Mouse (Mus musculus) MEL (cell line): Measurements from ENCODE around the gene Tspoap1.

Source experiments
- CHD2 ChIP-seq: IDR thresholded peaks from 2 replicates; pipeline ENCODE4 v1.6.1; 2011; ENCODE audit warnings: low read length, improper control_type of control experiment
- CTCF ChIP-seq, 3 experiments: IDR thresholded peaks in 2 of 3; conservative IDR thresholded peaks in 1 of 3; 2 replicates each; pipeline ENCODE4 v1.5.1; 2011 to 2012; ENCODE audit warnings: low read length in 3 of 3, low read depth in 2 of 3, mild to moderate bottlenecking in 2 of 3, improper control_type of control experiment in 1 of 3, inconsistent platforms in 1 of 3, mixed read lengths in 1 of 3, moderate library complexity in 1 of 3; ENCODE audit not compliant: control insufficient read depth in 1 of 3, insufficient read depth in 1 of 3, poor library complexity in 1 of 3, severe bottlenecking in 1 of 3
- EP300 ChIP-seq, 2 experiments: IDR thresholded peaks; 2 replicates each; pipeline ENCODE4 v1.6.1; 2011; ENCODE audit warnings: improper control_type of control experiment in 2 of 2, low read length in 2 of 2, low read depth in 1 of 2, mild to moderate bottlenecking in 1 of 2
- GATA1 ChIP-seq: IDR thresholded peaks from 2 replicates; pipeline ENCODE4 v1.6.1; 2011; ENCODE audit warnings: low read depth, low read length, improper control_type of control experiment
- JUND ChIP-seq: IDR thresholded peaks from 2 replicates; pipeline ENCODE4 v1.6.1; 2011; ENCODE audit warnings: low read depth, mild to moderate bottlenecking, improper control_type of control experiment, low read length
- MAX ChIP-seq: IDR thresholded peaks from 2 replicates; pipeline ENCODE4 v1.6.1; 2011; ENCODE audit warnings: low read length, improper control_type of control experiment
- MAZ ChIP-seq: IDR thresholded peaks from 2 replicates; pipeline ENCODE4 v1.6.1; 2012; ENCODE audit warnings: low read depth, mild to moderate bottlenecking, inconsistent platforms, low read length, improper control_type of control experiment
- MEF2A ChIP-seq: IDR thresholded peaks from 2 replicates; pipeline ENCODE4 v1.6.1; 2014; ENCODE audit warnings: low read depth, mild to moderate bottlenecking, inconsistent platforms, low read length, improper control_type of control experiment; ENCODE audit not compliant: poor library complexity, insufficient replicate concordance, severe bottlenecking; ENCODE audit errors: extremely low read depth
- POLR2A ChIP-seq, 2 experiments: IDR thresholded peaks; 2 replicates each; pipeline ENCODE4 v1.6.1; 2011 to 2012; ENCODE audit warnings: low read length in 2 of 2, mild to moderate bottlenecking in 2 of 2, control low read depth in 1 of 2, improper control_type of control experiment in 1 of 2, low read depth in 1 of 2, moderate library complexity in 1 of 2; ENCODE audit not compliant: control insufficient read depth in 1 of 2, insufficient read depth in 1 of 2, poor library complexity in 1 of 2
- POLR2AphosphoS5 ChIP-seq: IDR thresholded peaks from 2 replicates; pipeline ENCODE4 v1.6.1; 2012; ENCODE audit warnings: low read depth, borderline replicate concordance, mild to moderate bottlenecking, inconsistent platforms, low read length, moderate library complexity, mixed read lengths
- USF1 ChIP-seq: IDR thresholded peaks from 2 replicates; pipeline ENCODE4 v1.6.1; 2014; ENCODE audit warnings: low read depth, mild to moderate bottlenecking, inconsistent platforms, low read length, improper control_type of control experiment, moderate library complexity
- ZKSCAN1 ChIP-seq: IDR thresholded peaks from 2 replicates; pipeline ENCODE4 v1.6.1; 2012; ENCODE audit warnings: low read depth, mild to moderate bottlenecking, inconsistent platforms, low read length, improper control_type of control experiment, moderate library complexity
- ZNF384 ChIP-seq: IDR thresholded peaks from 2 replicates; pipeline ENCODE4 v1.6.1; 2012; ENCODE audit warnings: low read depth, mild to moderate bottlenecking, inconsistent platforms, low read length, improper control_type of control experiment

DNA sequence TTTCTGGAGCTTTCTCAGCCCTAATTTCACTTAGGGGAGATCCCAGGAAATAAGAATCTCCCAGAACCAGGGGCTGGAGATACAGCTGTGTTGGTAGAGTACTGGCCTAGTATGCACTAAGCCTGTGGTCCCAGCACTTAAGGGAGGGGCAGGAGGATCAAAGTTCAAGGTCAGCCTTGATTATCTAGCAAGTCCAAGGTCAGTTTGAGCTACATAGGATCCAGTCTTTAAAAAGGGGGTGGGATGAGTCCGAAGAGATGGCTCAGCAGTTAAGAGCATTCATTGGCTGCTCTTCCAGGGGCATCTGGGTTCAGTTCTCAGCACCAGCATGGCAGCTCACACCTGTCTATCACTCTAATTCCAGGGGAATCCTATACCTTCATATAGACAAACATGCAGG lies 8.0 kb upstream of the Tspoap1 start:
- TF ChIP-seq CTCF (IDR thresholded peaks at IDR 0.05 in 2 of 3, conservative IDR thresholded peaks at IDR 0.05 in 1 of 3; ENCODE audit: control insufficient read depth in 1 of 3, insufficient read depth in 1 of 3, low read depth in 2 of 3, low read length in 3 of 3, poor library complexity in 1 of 3, severe bottlenecking in 1 of 3) = no peak
- TF ChIP-seq POLR2AphosphoS5 = no peak
- TF ChIP-seq MEF2A = no peak
- no peak for TF ChIP-seq POLR2A (IDR thresholded peaks at IDR 0.05; ENCODE audit: control insufficient read depth in 1 of 2, insufficient read depth in 1 of 2, low read depth in 1 of 2, low read length in 2 of 2, poor library complexity in 1 of 2)
- no peak for TF ChIP-seq CHD2
- TF ChIP-seq JUND = no peak
- TF ChIP-seq EP300 (IDR thresholded peaks at IDR 0.05; ENCODE audit: low read depth in 1 of 2, low read length in 2 of 2) = no peak
- no peak for TF ChIP-seq ZKSCAN1
- no peak for TF ChIP-seq GATA1
- no peak for TF ChIP-seq USF1
- TF ChIP-seq MAX = no peak
- TF ChIP-seq ZNF384 = no peak
- TF ChIP-seq MAZ = no peak
